Mouse (Mus musculus): ENCODE results near the gene Slc26a11. TPM values are rescaled to one million over a fixed set of nuclear protein-coding genes. Genes with fewer than 3 reads are reported as not detected.

The Slc26a11 gene
- total and polyA plus RNA-seq, 3 experiments, result 2.0 to 9.9 (median 2.2) TPM

GRCm38 (mm10) chr11:119314252-119314936, 41.0 kb upstream of the Slc26a11 start:
- no peaks in the 10 kb centered on the region for H3K36me3 ChIP-seq (ENCODE audit: control insufficient read depth, insufficient read depth, low read length)
- H3K27ac ChIP-seq, result no peak overlapping the region
- no peaks in the 10 kb centered on the region for H3K79me2 ChIP-seq (replicated peaks; ENCODE audit: control insufficient read depth, insufficient read depth, low read length)
- H3K4me1 ChIP-seq (ENCODE audit: control insufficient read depth, insufficient read depth, low read length), result no peaks in the 10 kb centered on the region; the same call in 1 of the 2 replicates
- WGBS, result 62% methylated on average over 17 of the region's 17 CpGs
- no peak for TF ChIP-seq CTCF (IDR thresholded peaks at IDR 0.05)
- TF ChIP-seq EP300 (IDR thresholded peaks at IDR 0.05; ENCODE audit: insufficient read depth, low read depth, low read length), result no peak
- TF ChIP-seq POLR2A (IDR thresholded peaks at IDR 0.05; ENCODE audit: insufficient read depth, low read depth, low read length), result no peak
- no peak overlapping the region for H3K9ac ChIP-seq (ENCODE audit: low read depth, low read length)
- no peaks in the 10 kb centered on the region for H3K27me3 ChIP-seq (ENCODE audit: control insufficient read depth, insufficient read depth, low read length)
- no peak for DNase-seq
- no peak overlapping the region for H3K4me3 ChIP-seq
- intact Hi-C loops (cut with DNase I), result no loop called here

- H3K79me2 ChIP-seq (replicated peaks; ENCODE audit: control insufficient read depth, insufficient read depth, low read length), result no peaks in the 10 kb centered on the region
- intact Hi-C loops (cut with DNase I), result no loop called here
- TF ChIP-seq EP300 (IDR thresholded peaks at IDR 0.05; ENCODE audit: insufficient read depth, low read depth, low read length) (0 out of 2 replicates have a peak, but pooled peaks have one; percentile 25), CTCF (IDR thresholded peaks at IDR 0.05) (no peak)
- no peaks in the 10 kb centered on the region for H3K36me3 ChIP-seq (ENCODE audit: control insufficient read depth, insufficient read depth, low read length)
- no peaks in the 10 kb centered on the region for H3K27me3 ChIP-seq (ENCODE audit: control insufficient read depth, insufficient read depth, low read length)
- no peak overlapping the region for H3K9ac ChIP-seq (ENCODE audit: low read depth, low read length)
- WGBS, result 83% methylated on average over 4 of the region's 4 CpGs
- no peak overlapping the region for H3K4me3 ChIP-seq
- DNase-seq, result peak in 1 of 2 experiments; percentile 49
- H3K4me1 ChIP-seq (ENCODE audit: control insufficient read depth, insufficient read depth, low read length), result no peaks in the 10 kb centered on the region; the same call in 1 of the 2 replicates
- H3K27ac ChIP-seq, result no peak overlapping the region
These were observed 38.6 kb upstream of the Slc26a11 start for GRCm38 (mm10) chr11:119316720-119317119.

GRCm38 (mm10) chr11:119322521-119322920, 32.8 kb upstream of the Slc26a11 start:
- TF ChIP-seq EP300 (IDR thresholded peaks at IDR 0.05; ENCODE audit: insufficient read depth, low read depth, low read length) (no peak), POLR2A (IDR thresholded peaks at IDR 0.05; ENCODE audit: insufficient read depth, low read depth, low read length) (no peak), CTCF (IDR thresholded peaks at IDR 0.05) (no peak)
- intact Hi-C loops (cut with DNase I), result no loop called here
- Histone ChIP-seq H3K36me3 (ENCODE audit: control insufficient read depth, insufficient read depth, low read length) (no peaks in the 10 kb centered on the region), H3K4me3 (no peak overlapping the region), H3K27me3 (ENCODE audit: control insufficient read depth, insufficient read depth, low read length) (no peaks in the 10 kb centered on the region), H3K4me1 (ENCODE audit: control insufficient read depth, insufficient read depth, low read length) (no peaks in the 10 kb centered on the region), H3K9ac (ENCODE audit: low read depth, low read length) (no peak overlapping the region), H3K27ac (no peak overlapping the region), H3K79me2 (replicated peaks; ENCODE audit: control insufficient read depth, insufficient read depth, low read length) (no peaks in the 10 kb centered on the region)
- no peak for DNase-seq
- 69% methylated on average over 13 of the region's 13 CpGs for WGBS

- WGBS, result 73% methylated on average over 1 of the region's 1 CpGs
- H3K9ac ChIP-seq (ENCODE audit: low read depth, low read length), result no peak overlapping the region
- no peaks in the 10 kb centered on the region for H3K4me1 ChIP-seq (ENCODE audit: control insufficient read depth, insufficient read depth, low read length)
- no peaks in the 10 kb centered on the region for H3K27me3 ChIP-seq (ENCODE audit: control insufficient read depth, insufficient read depth, low read length)
- H3K27ac ChIP-seq, result no peak overlapping the region
- no peak for DNase-seq
- H3K79me2 ChIP-seq (replicated peaks; ENCODE audit: control insufficient read depth, insufficient read depth, low read length), result no peaks in the 10 kb centered on the region
- TF ChIP-seq POLR2A (IDR thresholded peaks at IDR 0.05; ENCODE audit: insufficient read depth, low read depth, low read length) (no peak), CTCF (IDR thresholded peaks at IDR 0.05) (peak; percentile 33), EP300 (IDR thresholded peaks at IDR 0.05; ENCODE audit: insufficient read depth, low read depth, low read length) (no peak)
- intact Hi-C loops (cut with DNase I), result no loop called here
- H3K36me3 ChIP-seq (ENCODE audit: control insufficient read depth, insufficient read depth, low read length), result no peaks in the 10 kb centered on the region
- no peak overlapping the region for H3K4me3 ChIP-seq
These were observed 30.3 kb upstream of the Slc26a11 start for GRCm38 (mm10) chr11:119325068-119325467.

GRCm38 (mm10) chr11:119330592-119330991, 24.8 kb upstream of the Slc26a11 start:
- WGBS, result 57% methylated on average over 4 of the region's 4 CpGs
- intact Hi-C loops (cut with DNase I), result no loop called here
- no peak overlapping the region for H3K4me3 ChIP-seq

GRCm38 (mm10) chr11:119331970-119332369, 23.4 kb upstream of the Slc26a11 start:
- H3K27me3 ChIP-seq (ENCODE audit: control insufficient read depth, insufficient read depth, low read length), result no peaks in the 10 kb centered on the region
- no peak overlapping the region for H3K9ac ChIP-seq (ENCODE audit: low read depth, low read length)
- no peaks in the 10 kb centered on the region for H3K4me1 ChIP-seq (ENCODE audit: control insufficient read depth, insufficient read depth, low read length)
- TF ChIP-seq EP300 (IDR thresholded peaks at IDR 0.05; ENCODE audit: insufficient read depth, low read depth, low read length) (no peak), CTCF (IDR thresholded peaks at IDR 0.05) (no peak), POLR2A (IDR thresholded peaks at IDR 0.05; ENCODE audit: insufficient read depth, low read depth, low read length) (no peak)
- no peaks in the 10 kb centered on the region for H3K36me3 ChIP-seq (ENCODE audit: control insufficient read depth, insufficient read depth, low read length)
- H3K27ac ChIP-seq, result no peak overlapping the region
- DNase-seq, result no peak
- no peak overlapping the region for H3K4me3 ChIP-seq
- WGBS, result 32% methylated on average over 3 of the region's 3 CpGs
- no peaks in the 10 kb centered on the region for H3K79me2 ChIP-seq (replicated peaks; ENCODE audit: control insufficient read depth, insufficient read depth, low read length)
- intact Hi-C loops (cut with DNase I), result no loop called here

More at GRCm38 (mm10) chr11:119330592-119330991, 24.8 kb upstream of the Slc26a11 start:
- no peaks in the 10 kb centered on the region for H3K79me2 ChIP-seq (replicated peaks; ENCODE audit: control insufficient read depth, insufficient read depth, low read length)
- no peak overlapping the region for H3K9ac ChIP-seq (ENCODE audit: low read depth, low read length)
- no peak for DNase-seq
- H3K27me3 ChIP-seq (ENCODE audit: control insufficient read depth, insufficient read depth, low read length), result no peaks in the 10 kb centered on the region
- H3K36me3 ChIP-seq (ENCODE audit: control insufficient read depth, insufficient read depth, low read length), result no peaks in the 10 kb centered on the region
- TF ChIP-seq POLR2A (IDR thresholded peaks at IDR 0.05; ENCODE audit: insufficient read depth, low read depth, low read length) (no peak), EP300 (IDR thresholded peaks at IDR 0.05; ENCODE audit: insufficient read depth, low read depth, low read length) (no peak), CTCF (IDR thresholded peaks at IDR 0.05) (no peak)
- H3K27ac ChIP-seq, result no peak overlapping the region
- H3K4me1 ChIP-seq (ENCODE audit: control insufficient read depth, insufficient read depth, low read length), result no peaks in the 10 kb centered on the region

Measured in heart, adult 2 months (tissue).